Mouse (Mus musculus): Measurements from ENCODE around the gene Nrl.

Nrl gene

DNA sequence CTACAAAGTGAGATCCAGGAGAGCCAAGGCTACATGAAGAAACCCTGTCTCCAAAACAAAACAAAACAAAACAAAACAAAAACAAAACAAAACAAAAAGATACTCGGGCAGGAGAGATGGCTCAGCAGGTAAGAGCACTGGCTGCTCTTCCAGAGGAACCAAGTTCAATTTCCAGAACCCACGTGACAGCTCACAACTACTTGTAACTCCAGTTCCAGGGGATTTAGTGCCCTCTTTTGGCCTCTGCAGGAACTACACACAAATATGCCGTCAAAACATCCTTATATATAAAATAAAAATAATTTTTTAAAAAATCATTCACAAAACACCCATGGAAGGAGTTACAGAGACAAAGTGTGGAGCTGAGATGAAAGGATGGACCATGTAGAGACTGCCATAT lies 3.2 kb upstream of the Nrl start:
- DNase-seq (ENCODE audit: low spot score in 2 of 2) = peak in 1 of 2 experiments; percentile 34

DNA sequence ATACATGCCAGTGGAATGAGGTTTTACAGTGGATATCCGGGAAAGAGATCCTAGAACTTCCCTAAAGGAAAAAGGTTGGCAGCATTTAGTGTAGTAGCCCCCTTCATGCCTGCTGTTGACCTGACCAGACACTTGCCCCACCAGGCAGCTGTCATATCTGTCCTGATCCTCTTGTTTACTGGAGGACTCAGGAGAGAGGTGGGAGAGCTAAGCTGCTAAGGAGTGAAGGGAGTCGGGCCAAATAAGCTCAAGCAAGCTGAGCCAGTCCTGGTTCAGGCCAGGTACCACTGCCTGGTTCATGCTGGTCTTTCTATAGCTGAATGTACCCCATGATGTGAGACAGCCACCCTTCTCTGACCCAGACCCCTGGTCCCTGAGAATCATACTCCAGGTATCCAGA lies 1.9 kb upstream of the Nrl start:
- no peak for DNase-seq (ENCODE audit: low spot score in 2 of 2)

DNA sequence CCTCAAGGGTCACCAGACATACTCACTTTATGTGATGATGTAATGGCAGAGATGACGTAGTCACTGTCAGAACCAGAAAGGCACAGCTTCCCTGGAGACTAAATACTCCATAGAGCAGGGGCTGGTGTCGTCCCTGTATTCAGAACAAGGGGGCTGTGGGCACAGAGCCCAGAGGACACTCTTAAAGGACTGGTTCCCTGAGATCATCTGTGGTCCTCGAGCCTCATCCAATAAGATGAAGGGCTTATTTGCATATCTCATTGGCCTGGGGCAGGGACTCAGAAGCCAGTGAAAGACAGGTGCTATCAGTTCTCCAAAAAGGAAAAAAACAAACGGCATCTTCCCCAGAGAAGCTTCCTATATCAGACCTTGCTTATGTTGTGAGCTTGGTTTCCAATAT lies 719 bp downstream of the Nrl start:
- no peak for DNase-seq (ENCODE audit: low spot score in 2 of 2)

DNA sequence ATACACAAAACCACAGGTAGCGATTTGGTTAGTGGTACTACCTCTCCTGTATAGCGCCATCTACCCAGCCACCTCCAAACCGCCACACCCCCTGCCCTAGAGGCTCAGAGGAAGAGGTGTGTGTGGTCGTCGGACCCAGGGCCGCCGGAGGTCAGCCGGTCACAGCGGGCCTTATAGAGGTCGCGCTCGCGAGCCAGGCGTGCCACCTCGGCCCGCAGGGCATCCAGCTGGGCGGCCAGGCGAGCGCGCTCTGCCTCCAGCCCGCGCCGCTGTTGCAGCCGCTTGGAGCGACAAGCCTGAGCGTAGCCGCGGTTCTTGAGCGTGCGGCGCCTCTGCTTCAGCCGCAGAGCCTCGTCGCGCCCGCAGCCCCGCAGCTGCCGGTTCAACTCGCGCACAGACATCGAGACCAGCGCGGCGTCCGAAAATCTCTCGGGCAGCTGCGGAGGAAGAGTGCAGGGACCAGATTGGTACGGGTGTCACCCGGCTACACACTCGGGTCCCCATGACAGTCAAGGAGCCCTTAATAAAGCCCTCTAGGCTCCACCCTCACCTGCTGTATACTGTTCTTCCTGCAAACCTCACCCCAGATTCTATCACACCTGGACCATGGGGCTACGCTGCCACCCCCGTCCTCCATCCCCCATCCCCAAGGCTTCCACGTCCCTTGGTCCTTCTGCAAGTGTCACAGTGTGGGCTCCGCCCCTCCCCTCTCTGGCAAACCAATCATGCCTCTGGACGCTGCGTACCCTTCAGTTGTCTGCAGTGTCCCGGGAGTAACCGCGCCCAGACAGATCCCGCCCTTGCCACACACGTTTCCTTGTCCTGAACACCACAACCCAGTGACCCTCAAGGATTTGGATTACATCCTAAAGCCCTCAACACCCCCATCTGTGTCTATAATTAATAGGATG lies 4.1 kb downstream of the Nrl start:
- DNase-seq (ENCODE audit: low spot score in 2 of 2) = no peak

DNA sequence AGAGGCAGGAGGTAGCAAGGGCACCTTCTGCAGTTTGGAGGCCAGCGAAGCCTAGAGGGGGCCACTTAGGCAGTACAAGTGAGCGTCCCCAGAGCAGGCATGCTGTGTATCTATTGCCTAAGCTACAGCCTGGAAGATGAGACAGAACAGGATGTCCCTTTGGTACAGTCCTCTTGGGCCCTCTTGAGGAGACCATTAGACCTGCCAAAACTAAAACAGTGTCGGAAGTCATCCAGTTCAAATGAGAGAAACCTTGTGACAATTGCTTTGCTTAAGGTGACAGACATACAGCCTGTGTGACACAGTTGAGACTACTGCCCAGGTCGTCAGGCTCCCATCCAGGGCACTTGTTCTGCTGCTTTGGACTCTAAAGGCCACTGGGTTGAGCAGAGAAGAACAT lies 5.2 kb downstream of the Nrl start:
- no peak for DNase-seq (ENCODE audit: low spot score in 2 of 2)

DNA sequence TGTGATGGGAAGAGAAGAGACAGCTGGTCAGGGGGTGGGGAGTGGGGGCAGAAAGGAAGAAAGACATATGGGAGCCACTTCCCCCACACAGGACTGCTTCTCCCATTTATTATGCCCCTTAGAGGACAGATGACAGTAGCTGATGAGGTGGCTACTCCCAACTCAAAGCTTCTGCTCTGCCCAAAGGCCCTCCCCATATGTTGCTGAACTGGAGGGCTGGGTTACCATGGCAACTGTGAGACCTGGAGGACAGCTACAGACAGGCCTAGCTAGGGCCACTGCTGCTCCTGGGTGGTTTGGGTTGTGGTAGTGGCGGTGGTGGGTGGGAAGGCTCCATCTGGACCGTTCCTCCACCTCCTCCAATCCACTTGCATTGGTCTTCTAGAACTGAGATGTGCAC lies 5.9 kb downstream of the Nrl start:
- no peak for DNase-seq (ENCODE audit: low spot score in 2 of 2)

DNA sequence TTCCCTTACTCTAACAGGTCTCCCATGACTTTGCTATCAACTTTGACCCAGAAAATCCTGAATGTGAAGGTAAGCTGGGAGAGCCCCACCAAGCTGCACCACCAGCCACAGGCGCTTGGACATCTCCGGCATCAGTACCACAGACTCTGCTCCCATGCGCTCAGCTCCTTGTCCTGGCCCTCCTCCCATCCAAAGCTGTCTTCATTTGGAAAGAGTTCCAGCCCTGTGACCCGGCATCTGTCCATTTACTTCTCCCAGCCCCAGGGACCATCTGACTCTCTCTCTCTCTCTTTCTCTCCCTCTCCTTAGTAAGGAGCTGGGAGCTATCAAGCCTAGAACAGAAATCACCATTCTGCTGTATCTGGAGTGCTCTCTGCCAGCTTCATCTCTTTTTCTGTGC lies 8.9 kb downstream of the Nrl start:
- DNase-seq (ENCODE audit: low spot score in 2 of 2) = no peak

DNA sequence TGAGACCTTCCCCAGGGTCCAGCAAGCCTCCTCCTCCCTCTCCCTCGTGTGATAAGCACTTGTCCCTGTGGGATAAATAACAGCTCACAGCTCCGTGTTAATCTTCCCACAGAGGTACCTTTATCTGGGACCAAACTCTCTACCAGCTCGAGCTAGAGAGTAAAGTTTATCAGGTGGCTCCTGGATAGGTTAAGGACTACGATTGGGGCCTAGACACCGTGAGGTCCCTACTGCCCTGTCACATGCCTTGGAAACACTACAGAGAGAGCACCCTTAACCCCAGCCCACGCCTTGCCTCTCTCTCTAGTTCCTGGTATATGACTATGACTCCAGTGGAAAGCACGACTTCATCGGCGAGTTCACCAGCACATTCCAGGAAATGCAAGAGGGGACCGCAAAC lies 10.9 kb downstream of the Nrl start:
- DNase-seq (ENCODE audit: low spot score in 2 of 2) = no peak

DNA sequence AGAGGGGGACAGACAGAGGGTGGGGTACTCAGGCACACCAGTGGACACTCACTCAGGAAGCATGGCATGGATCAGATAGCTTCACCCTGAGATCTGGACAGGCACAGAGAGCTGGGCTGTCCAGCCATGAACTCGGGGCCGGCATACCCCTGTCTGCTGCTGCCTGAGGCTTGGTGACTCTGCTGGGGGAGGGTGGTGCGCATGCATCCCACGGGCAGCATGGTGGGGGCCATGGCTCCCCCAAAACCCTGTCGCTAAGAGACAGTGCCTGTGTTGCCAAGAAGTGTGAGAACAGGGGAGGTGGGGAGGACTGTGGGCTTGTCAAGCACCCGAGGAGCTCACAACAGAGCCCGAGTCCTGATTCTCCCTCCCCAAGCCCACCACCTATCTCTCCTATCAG lies 13.7 kb downstream of the Nrl start:
- DNase-seq (ENCODE audit: low spot score in 2 of 2) = no peak

DNA sequence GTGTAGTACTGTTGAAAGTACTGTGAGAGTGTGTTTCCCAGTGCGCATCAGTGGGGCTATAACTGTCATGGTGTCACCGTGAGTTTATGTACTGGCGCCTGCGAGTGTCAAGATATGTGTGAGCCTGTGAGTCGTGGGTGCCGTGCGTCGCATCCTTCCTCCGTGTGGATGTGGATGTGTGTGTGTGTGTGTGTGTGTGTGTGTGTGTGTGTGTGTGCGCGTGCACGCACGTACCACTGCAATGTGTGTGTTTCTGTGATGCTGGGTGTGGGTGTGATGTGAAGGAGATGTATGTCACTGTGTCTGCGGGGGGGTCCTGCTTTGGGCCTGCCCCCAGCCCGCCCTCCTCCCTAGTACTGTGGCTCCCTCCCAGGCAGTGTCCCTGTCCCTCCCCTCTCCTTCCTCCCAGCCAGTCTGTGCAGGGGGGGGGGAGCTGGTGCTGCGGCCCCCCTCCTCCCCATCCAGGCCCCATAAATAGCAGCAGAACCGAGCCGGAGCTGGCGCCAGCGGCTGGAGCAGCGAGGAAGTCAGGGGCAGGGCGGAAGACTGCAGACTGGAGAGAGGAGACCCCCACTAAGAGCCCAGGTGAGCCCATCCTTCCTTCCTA lies 14.6 kb downstream of the Nrl start, which contains the start of gene Cpne6:
TSS of gene Cpne6 (plus strand) at position 321 of the 607 bp plus-strand sequence.
- DNase-seq (ENCODE audit: low spot score in 2 of 2) = no peak

DNA sequence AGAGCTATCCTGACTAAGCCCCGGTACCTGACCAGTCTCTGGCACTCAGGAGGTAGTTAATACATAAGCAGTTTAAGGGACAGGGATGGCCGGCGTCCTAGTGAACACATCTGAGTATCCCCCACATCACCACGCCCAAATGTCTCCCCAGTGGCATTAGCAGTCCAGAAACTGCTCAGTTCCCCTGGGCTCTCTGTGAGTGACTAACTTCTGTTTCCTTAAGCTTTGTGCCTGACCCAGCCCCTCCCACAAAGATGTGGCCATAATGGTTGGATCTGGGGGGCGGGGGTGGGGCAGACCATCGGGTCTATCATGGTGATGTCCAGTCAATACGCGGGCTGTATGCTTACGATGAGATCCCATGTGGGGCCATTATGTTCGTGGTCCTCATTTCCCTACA lies 15.2 kb downstream of the Nrl start:
- no peak for DNase-seq (ENCODE audit: low spot score in 2 of 2)

DNA sequence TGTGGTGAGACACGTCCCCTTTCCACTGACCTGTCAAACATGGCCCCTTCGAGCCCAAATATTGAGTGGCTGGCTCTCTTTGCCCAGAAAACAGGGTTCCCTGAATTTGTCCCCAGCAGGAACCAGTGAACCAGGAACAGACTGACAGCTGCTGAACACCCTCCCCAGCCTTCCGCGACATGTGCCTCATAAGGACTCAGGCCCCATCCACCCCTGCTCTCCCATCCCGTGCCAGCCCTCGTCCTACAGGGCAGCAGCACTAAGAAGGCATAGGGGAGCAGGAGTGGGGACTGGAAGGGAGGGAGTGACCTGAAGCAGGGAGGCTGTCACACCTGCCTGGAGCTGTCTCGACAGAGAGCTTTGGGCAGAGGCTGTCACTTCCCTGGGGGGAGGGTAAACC lies 17.0 kb downstream of the Nrl start:
- no peak for DNase-seq (ENCODE audit: low spot score in 2 of 2)

DNA sequence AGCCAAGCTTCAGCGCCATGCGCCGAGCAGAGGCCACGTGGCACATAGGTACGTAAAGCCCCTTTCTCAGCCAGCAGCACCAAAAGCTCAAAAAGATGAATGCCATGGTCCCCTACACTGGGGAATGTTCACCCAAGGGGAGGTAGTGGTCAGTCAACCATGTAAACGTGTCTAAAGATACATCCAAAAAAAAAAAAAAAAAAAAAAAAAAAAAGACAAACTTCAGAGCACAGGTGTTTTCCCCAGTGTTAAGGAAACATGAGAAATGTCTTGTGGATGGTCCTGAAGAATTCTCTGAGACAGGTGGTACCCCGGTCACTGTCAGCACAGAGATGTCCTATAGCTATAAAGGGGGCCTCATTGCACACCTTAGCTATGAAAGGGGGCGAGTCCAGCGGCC lies 19.2 kb downstream of the Nrl start:
- no peak for DNase-seq (ENCODE audit: low spot score in 2 of 2)

DNA sequence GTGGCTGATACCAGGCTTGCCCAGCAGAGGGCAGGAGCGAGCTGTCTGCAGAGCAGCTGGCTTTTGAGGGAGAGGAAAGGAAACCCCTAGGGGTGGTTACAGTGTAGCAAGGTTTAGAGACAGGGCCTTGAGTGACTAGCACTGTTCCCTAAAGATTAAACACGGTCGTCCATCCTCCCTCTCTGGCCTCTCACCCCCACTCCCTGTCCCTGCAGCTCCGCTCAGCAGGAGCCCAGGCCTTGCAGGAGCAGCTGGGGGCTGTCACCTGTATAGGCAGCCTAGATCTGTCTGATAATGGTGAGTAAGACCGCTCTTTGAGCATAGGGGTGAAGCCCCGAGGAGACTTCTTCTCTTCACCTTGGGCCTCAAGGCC lies 27.3 kb downstream of the Nrl start:
- peak; percentile 76 to 88 for DNase-seq (ENCODE audit: low spot score in 2 of 2)

DNA sequence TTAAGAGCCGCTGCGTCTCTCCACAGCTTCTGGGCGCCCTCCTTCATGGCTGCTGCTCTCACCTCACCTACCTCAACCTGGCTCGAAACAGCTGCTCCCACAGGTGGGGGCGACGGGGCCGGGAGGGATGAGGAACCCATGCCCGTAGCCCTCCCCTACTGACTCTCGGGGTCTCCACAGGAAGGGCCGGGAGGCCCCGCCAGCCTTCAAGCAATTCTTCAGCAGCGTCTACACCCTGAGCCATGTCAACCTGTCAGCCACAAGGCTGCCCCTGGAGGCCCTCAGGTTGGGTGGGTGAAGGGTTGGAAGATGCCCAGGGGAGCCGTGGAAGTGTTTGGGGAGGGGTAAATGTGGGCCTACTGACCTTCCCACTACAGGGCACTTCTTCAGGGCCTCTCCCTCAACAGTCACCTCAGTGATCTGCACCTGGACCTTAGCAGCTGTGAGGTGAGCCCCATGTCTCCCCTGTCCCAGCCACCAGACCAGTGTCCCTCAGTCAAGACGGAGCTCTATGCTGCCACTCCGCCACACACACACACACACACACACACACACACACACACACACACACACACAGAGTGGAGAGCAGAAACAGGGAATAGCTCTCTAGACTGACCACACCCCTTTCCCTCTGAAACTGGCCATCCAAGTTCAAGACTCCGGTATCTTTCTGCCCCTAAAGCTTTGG lies 27.9 kb downstream of the Nrl start:
- DNase-seq (ENCODE audit: low spot score in 2 of 2) = no peak

DNA sequence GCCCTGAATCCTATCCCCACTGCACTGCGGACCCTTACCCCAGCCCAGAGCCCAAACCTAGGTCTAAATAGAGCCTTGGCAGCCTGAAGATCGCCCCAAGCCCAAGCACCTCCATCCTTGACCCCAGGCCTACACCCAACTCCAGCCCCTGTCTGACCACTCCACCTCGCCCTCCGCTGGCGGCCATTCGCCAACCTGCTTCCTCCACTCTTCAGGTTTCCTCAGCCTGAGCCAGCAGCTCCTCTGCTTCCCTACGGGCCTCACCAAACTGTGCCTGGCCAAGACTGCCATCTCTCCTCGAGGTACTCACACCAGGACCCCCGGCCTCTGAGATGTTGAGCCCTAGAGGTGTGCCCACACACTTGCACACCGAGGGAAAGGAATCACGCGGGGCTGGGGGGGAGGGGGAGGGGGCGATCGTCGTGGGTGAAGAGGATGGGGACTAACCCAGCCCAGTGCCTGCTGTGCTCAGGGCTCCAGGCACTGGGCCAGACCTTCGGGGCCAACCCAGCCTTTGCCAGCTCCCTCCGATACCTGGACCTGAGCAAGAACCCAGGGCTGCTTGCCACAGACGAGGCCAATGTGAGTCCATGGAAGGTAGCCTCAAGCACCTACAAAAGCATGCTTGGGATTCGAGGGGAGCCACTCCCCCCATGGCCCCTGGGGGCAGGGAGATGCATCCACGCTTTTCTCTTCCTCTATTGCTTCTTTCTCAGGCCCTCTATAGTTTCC lies 29.1 kb downstream of the Nrl start:
- DNase-seq (ENCODE audit: low spot score in 2 of 2) = no peak

DNA sequence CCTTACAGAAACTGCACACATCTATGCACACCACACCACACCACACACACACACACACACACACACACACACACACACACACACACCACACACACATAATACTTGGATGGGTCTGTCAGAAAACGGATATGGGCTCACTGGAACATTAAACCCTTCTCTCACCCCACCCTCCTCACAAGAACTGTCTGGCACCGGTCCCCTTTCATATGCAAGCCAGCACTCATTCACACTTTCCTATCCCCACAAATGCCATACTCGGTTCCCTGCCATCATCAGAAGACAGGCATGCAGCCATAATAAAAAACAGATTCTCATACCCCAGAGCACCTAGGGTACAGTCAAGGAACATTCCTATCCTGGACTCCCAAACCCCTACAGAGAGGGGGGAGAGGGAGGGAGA lies 32.7 kb downstream of the Nrl start:
- no peak for DNase-seq (ENCODE audit: low spot score in 2 of 2)

DNA sequence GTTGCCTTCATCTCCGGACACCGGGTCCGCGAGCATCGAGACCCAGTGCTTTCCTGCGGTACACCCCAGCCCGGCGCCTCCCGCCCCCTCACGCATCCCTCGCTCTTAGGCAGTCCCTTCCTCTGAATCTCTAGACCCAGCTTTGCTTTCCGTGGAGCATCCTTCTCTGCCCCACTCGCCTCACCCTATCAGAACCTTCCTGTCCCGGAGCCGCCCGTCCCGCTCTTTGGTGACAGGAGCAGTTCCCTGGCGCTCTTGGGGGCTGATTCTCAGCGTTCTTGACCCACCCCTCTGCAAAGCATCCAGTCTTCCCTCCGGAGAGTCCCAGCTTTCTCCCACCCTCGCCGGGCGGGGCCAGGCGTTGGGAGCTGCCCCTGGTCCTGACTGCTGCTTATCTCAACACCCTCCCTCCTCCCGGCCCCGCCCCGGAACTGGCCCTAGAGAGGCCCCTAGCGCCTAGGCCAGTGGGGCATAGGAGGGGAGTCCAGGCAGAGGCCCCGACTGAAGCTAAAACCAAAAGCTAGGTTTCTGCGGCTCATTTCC lies 33.4 kb downstream of the Nrl start:
- DNase-seq (ENCODE audit: low spot score in 2 of 2) = peak; percentile 17 to 27

DNA sequence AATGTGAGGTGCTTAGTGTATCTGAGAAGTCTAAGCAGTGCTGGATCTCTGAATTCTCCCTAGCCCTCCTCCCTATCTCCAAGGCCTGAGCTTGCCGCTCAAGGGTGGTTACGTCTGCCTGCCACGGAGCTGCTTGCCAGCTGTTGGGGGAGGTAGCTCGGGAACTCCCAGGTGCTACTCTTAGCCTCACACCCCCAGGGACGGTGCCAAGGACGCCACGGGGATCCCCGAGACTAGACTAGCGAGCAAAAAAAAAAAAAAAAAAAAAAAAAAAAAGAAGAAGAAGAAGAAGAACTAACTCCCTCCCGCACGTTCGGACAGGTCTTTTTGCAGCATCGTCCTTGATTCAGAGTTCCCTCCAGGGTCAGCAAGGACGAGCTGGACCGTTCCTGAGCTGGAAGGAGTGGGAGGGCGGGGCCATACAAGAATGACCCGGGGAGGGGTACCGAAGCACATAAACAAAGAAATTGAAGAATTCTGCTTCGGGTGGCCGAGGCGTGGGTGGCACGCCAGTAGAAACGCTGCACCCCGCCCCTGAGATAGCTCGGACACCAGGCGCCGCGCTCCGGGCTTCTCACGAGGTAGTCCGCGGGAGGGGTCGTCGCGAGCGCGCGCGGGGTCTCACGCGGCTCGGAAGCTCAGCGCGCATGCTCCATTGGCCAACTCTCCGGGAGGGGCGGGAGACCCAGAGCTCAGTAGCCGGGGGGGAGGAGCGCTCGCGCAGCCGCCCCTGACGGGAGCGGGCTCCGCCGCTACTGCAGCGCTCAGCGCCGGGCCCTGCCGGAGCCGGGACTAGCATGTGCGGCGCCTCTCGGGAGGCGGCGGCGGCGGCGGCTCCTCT lies 34.2 kb downstream of the Nrl start, which contains the start of gene Carmil3:
TSS of gene Carmil3 (plus strand) at position 291 of the 841 bp plus-strand sequence.
- DNase-seq (ENCODE audit: low spot score in 2 of 2) = peak; percentile 26 to 49

DNA sequence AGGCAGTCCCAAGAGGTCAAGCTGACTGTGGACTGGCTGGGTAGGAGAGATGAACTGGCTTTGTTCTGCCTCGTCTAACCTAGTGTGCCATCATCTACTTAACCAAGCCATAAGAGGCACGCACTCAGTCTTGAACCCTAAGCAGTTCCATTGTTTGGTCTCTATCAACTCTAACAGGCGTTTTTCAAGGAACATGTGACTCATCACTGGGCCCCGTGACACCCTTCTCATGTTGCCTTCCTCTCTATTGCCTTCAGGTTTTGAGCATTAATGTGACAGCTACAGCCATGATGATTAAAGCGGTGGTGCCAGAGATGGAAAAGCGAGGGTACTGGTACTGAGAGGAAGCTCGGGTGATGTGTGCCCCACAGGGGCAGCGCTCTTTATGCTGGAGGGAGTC lies 37.9 kb downstream of the Nrl start:
- no peak for DNase-seq (ENCODE audit: low spot score in 2 of 2)
